Mouse (Mus musculus): ENCODE results near the gene Mtap. TPM values are rescaled to one million over a fixed set of nuclear protein-coding genes. Genes with fewer than 3 reads are reported as not detected.

The Mtap gene
- polyA plus RNA-seq, 1 experiment from 2014 or later = 18.4 TPM

DNA sequence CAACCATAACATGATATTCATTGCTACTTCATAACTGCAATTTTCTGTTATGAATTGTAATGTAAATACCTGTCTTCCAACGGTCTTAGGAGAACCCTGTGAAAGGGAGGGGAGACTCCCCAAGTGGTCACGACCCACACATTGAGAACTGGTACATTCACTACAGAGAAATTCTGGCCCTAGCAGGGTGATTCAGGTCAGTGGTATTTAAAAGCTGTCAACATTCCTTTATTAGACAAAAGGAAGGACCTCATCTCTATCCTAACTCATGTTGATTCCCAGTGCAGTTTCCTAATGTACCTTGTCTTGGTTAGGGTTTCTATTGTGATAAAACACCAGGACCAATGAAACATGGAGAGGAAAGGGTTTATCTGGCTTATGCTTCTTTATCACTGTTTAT is 20.9 kb upstream of the Mtap start:
- H3K4me1 ChIP-seq (replicated peaks) = 0 out of 2 replicates have a peak, but pooled peaks cover 5% of the 10 kb centered on the region
- H3K27ac ChIP-seq (replicated peaks) = no peak overlapping the region
- H3K36me3 ChIP-seq (replicated peaks) = no peaks in the 10 kb centered on the region
- WGBS (ENCODE audit: insufficient replicate concordance) = 67% methylated on average over 2 of the region's 2 CpGs
- H3K9me3 ChIP-seq (replicated peaks) = no peaks in the 10 kb centered on the region
- no peak for ATAC-seq (ENCODE audit: insufficient read depth)
- H3K4me3 ChIP-seq (replicated peaks) = no peak overlapping the region
- no peaks in the 10 kb centered on the region for H3K27me3 ChIP-seq
- H3K4me2 ChIP-seq = no peak overlapping the region
- no peak overlapping the region for H3K9ac ChIP-seq

DNA sequence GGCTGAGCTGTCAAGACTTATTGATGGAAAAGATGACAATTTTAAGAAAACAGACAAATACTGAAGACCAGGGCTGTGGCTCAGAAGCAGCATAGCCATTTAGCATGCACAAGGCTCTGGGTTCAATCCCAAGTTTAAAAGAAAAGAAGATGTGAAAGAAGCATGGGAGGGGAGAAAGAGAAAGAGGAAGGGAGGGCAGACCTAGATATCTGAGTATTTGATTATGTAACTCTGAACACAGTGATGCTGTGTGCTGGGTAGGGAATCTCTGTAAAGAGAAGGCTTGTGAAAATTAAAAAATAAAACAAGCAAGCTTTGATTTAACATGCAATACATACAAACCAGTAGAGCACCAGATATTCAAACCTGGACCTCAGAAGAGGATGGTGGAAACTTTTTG is 17.0 kb upstream of the Mtap start:
- H3K9me3 ChIP-seq (replicated peaks) = no peaks in the 10 kb centered on the region
- H3K9ac ChIP-seq = no peak overlapping the region
- no peaks in the 10 kb centered on the region for H3K36me3 ChIP-seq (replicated peaks)
- H3K4me2 ChIP-seq = no peak overlapping the region
- no peak for ATAC-seq (ENCODE audit: insufficient read depth)
- H3K27ac ChIP-seq (replicated peaks) = no peak overlapping the region
- 0 out of 2 replicates have a peak, but pooled peaks cover 6% of the 10 kb centered on the region for H3K4me1 ChIP-seq (replicated peaks)
- H3K27me3 ChIP-seq = no peaks in the 10 kb centered on the region
- H3K4me3 ChIP-seq (replicated peaks) = no peak overlapping the region

DNA sequence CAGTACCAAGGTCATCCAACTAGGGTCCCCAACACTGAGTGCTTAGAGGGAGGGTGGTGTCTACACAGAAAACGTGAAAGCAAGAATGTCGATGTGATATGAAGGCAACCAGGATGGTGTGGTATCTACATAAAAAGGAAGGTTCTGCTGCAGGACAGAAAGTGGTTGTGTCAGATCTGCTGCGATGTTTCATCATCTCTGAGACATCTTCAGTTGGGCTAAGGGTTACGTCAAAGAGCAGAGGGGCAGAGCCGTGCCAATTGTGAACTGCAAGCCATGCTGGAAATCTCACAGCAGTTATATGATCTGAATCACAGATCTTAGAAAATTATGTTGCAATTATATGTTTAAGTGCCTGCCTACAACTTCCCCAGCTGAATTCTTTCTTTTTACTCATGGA is 16.6 kb upstream of the Mtap start:
- Histone ChIP-seq H3K4me2 (no peak overlapping the region), H3K4me3 (replicated peaks) (no peak overlapping the region), H3K36me3 (replicated peaks) (no peaks in the 10 kb centered on the region), H3K9me3 (replicated peaks) (no peaks in the 10 kb centered on the region), H3K27ac (replicated peaks) (no peak overlapping the region), H3K4me1 (replicated peaks) (0 out of 2 replicates have a peak, but pooled peaks cover 6% of the 10 kb centered on the region), H3K27me3 (no peaks in the 10 kb centered on the region), H3K9ac (no peak overlapping the region)
- 66% methylated on average over 5 of the region's 5 CpGs for WGBS (ENCODE audit: insufficient replicate concordance)
- ATAC-seq (ENCODE audit: insufficient read depth) = no peak

DNA sequence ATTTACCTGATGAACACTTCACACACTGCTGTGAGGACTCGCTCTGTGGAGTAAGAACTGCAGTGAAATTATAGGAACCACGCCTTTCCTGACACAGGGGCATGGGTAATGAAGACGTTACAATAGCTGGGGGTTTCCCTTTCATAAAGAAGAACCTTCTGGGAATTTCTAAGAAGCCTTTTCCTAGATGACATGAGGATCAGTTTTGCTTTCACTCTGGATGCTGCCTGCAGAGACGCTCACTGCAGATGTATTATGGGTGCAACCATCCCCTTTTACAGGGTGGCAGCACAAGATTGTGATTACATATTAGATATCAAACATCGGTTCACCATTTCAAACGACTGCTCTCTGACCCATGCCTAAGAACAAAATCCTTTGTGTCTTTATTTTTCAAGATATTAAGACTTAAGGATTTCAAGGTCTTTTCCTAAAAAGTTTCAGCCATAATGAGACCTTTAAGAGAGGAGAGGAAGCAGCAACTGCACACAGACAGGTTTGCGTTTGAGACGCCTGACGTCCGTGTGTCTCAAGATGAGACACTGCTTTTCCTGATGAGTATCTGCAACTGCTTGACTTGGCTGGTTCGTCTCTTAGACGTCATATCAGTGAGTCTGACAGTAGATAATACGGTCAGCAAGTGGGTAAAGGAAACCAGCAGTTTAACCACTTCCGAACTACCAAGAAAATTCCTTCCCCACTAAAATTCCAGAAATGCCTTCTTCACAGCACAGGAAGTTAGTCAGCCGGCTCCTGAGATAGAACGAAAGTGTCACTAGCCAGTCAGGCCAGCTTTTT is 13.3 kb upstream of the Mtap start:
- no peak for ATAC-seq (ENCODE audit: insufficient read depth)
- H3K36me3 ChIP-seq (replicated peaks) = no peaks in the 10 kb centered on the region
- no peak overlapping the region for H3K27ac ChIP-seq (replicated peaks)
- no peaks in the 10 kb centered on the region for H3K9me3 ChIP-seq (replicated peaks)
- no peaks in the 10 kb centered on the region for H3K27me3 ChIP-seq
- peak overlapping the region; percentile 45 for H3K4me2 ChIP-seq
- 12% methylated on average over 16 of the region's 16 CpGs for WGBS (ENCODE audit: insufficient replicate concordance)
- H3K9ac ChIP-seq = no peak overlapping the region
- H3K4me3 ChIP-seq (replicated peaks) = no peak overlapping the region
- 0 out of 2 replicates have a peak, but pooled peaks cover 9% of the 10 kb centered on the region for H3K4me1 ChIP-seq (replicated peaks)

DNA sequence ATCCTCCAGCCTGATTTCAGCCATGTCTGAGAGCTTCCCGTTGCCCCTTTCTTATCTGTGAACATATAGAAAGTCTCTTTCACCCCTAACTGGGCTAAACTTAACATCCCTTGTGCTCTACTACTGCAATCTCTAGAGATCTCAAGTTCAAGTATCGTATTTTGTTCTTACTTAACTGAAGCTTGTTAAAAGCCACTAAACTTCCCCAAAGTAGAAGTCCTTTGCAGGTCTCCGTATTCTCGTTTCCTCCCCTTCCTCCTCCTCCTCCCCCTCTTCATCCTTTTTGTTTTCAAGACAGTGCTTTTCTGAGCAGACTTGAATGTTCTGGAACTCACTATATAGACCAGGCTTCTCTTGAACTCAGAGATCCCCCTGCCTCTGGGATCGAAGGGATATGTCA is 9.2 kb upstream of the Mtap start:
- H3K27ac ChIP-seq (replicated peaks) = no peak overlapping the region
- H3K4me3 ChIP-seq (replicated peaks) = peak overlapping the region; percentile 8; the same call in 1 of the 2 replicates
- 0 out of 2 replicates have a peak, but pooled peaks cover 9% of the 10 kb centered on the region for H3K4me1 ChIP-seq (replicated peaks)
- H3K4me2 ChIP-seq = peak overlapping the region; percentile 45
- H3K9ac ChIP-seq = no peak overlapping the region
- no peak for ATAC-seq (ENCODE audit: insufficient read depth)
- H3K36me3 ChIP-seq (replicated peaks) = no peaks in the 10 kb centered on the region
- 12% methylated on average over 5 of the region's 5 CpGs for WGBS (ENCODE audit: insufficient replicate concordance)
- no peaks in the 10 kb centered on the region for H3K27me3 ChIP-seq
- no peaks in the 10 kb centered on the region for H3K9me3 ChIP-seq (replicated peaks)

DNA sequence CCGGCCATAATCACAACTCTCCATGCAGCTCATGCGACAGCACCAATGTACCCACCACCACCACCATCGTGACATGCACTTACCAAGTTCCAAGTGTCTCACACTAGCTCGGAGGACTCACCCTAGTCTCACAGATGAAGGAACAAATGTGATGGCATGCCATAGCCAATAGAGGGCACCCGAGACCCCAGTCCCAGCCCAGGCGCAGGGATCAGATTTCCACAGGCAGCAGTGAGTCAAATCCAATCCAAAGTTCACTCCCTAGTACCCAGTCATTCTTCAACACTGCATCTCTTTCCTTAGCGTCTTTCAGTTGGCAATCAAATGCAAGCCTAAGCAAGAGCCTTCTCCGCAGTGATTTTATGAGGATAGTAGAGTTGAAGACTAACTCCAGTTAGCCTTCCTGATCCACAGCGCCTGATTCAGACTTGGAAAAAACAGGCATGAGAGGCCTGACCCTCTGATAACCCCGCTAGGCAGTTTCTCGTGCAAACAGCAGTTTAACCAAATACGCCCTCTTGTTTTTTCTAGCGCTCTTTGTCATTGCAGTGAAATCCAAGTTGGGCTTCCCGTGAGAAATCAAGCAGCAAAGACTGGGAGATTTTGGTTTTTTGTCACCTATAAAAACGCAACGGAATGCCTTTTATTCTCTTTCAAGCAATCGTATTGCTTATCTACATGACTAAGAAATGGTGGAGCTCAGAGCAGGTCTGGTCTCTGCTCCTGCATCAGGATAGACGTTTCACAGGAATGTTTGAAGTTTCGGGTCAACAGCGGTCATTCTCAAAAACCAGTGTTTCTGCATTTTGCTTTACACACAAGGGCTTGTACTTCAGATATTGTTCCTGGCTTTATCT is 8.6 kb upstream of the Mtap start:
- no peak overlapping the region for H3K4me3 ChIP-seq (replicated peaks)
- 32% methylated on average over 20 of the region's 20 CpGs for WGBS (ENCODE audit: insufficient replicate concordance)
- H3K4me1 ChIP-seq (replicated peaks) = 0 out of 2 replicates have a peak, but pooled peaks cover 6% of the 10 kb centered on the region

DNA sequence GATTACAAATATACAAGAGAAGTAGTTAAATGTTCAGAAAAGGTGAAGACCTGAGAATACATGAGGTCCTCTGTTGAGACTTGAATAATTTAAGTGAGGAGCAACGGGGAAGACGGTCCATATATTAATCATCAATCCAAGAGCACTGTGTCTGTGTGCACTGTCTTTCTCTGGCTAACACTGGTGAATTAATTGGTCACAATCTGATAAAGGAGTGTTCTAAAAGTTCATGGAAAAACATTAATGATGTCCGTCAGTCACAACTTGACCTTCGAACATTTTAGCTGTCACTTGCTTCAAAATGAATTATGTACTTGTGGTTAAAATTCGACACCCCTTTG is 8.0 kb upstream of the Mtap start:
- H3K27me3 ChIP-seq = no peaks in the 10 kb centered on the region
- H3K9me3 ChIP-seq (replicated peaks) = no peaks in the 10 kb centered on the region
- H3K4me2 ChIP-seq = peak overlapping the region; percentile 23
- no peaks in the 10 kb centered on the region for H3K36me3 ChIP-seq (replicated peaks)
- WGBS (ENCODE audit: insufficient replicate concordance) = 57% methylated on average over 5 of the region's 5 CpGs
- H3K4me3 ChIP-seq (replicated peaks) = no peak overlapping the region
- 0 out of 2 replicates have a peak, but pooled peaks cover 3% of the 10 kb centered on the region for H3K4me1 ChIP-seq (replicated peaks)
- H3K9ac ChIP-seq = no peak overlapping the region
- H3K27ac ChIP-seq (replicated peaks) = peak overlapping the region; percentile 39; the same call in 1 of the 2 replicates
- no peak for ATAC-seq (ENCODE audit: insufficient read depth)

More for the DNA sequence above, 8.6 kb upstream of the Mtap start:
- Histone ChIP-seq H3K36me3 (replicated peaks) (no peaks in the 10 kb centered on the region), H3K4me2 (peak overlapping the region; percentile 45), H3K27me3 (no peaks in the 10 kb centered on the region), H3K9ac (no peak overlapping the region), H3K9me3 (replicated peaks) (no peaks in the 10 kb centered on the region), H3K27ac (replicated peaks) (peak overlapping the region; percentile 39)
- ATAC-seq (ENCODE audit: insufficient read depth) = peak; percentile 56

DNA sequence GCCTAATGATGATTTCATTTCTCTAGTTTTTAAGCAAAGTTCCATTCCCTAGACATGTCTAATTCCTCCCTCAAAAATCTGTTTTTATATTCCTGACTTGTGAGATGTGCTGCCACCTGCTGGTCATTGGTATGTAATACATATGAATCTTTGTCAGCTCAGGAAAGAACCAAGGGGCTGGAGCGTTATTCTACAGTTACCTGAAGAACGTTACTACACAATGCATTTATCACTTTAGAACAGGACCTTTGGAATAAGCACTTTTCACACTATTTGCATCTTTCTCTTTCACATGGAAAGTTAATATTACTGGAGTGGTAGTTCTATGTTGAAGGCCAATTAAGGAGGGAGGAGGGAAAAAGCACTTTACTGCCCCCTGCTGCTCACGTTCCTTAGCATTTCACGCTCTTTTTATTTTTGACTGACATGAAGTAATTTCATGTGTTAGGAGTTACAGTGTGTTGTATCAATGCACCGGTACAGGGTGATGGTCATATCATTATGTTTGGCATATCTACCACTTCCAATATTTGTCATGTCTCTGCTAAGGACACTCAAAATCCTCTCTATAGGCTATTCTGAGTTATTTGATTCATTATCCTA is 7.5 kb upstream of the Mtap start:
- 0 out of 2 replicates have a peak, but pooled peaks cover 3% of the 10 kb centered on the region for H3K4me1 ChIP-seq (replicated peaks)
- no peaks in the 10 kb centered on the region for H3K36me3 ChIP-seq (replicated peaks)
- under 1% methylated on average over 5 of the region's 5 CpGs for WGBS (ENCODE audit: insufficient replicate concordance)
- H3K9ac ChIP-seq = no peak overlapping the region
- H3K4me3 ChIP-seq (replicated peaks) = no peak overlapping the region
- H3K9me3 ChIP-seq (replicated peaks) = no peaks in the 10 kb centered on the region
- peak overlapping the region; percentile 42 for H3K4me2 ChIP-seq
- H3K27ac ChIP-seq (replicated peaks) = no peak overlapping the region
- no peaks in the 10 kb centered on the region for H3K27me3 ChIP-seq
- peak; percentile 21; the same call in 1 of the 2 replicates for ATAC-seq (ENCODE audit: insufficient read depth)

DNA sequence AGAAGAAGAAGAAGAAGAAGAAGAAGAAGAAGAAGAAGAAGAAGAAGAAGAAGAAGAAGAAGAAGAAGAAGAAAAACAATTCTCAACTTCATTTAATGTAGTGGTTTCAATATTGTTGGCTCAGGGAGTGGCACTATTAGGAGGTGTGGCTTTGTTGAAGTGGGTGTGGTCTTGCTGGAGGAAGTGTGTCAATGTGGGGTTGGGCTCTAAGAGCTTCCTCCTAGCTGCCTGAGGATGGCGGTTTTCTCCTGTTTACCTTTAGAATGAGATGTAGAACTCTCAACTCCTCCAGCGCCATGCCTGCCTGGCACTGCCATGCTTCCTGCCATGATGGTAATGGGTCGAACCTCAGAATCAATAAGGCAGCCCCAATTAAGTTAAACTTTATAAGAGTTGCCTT is 5.1 kb upstream of the Mtap start:
- Histone ChIP-seq H3K4me1 (replicated peaks) (peaks cover 6% of the 10 kb centered on the region), H3K36me3 (replicated peaks) (no peaks in the 10 kb centered on the region), H3K27ac (replicated peaks) (no peak overlapping the region), H3K4me2 (no peak overlapping the region), H3K27me3 (no peaks in the 10 kb centered on the region), H3K9me3 (replicated peaks) (no peaks in the 10 kb centered on the region), H3K4me3 (replicated peaks) (no peak overlapping the region), H3K9ac (no peak overlapping the region)
- WGBS (ENCODE audit: insufficient replicate concordance) = 66% methylated on average over 3 of the region's 3 CpGs
- ATAC-seq (ENCODE audit: insufficient read depth) = no peak

DNA sequence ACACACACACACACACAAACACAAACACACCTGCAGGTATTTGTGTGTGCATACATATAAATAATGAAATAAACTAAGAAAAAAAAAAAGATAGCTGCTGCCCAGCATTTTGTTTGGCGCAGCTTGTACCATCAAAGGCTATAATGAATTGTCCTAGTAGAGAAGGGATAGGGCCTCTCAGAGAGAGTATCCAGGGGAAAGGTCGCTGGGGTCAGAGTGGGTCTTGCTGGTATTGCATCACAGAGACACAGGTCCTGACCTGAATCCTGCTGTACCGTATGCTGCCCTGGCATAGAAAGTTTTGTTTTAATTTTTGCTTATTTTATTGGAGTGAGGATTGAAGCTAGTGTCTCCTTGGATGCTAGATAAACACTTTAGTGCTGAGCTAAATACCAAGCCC is 566 bp upstream of the Mtap start:
- Histone ChIP-seq H3K4me3 (replicated peaks) (0 out of 2 replicates have a peak overlapping the region, but pooled peaks have one; percentile 68), H3K27ac (replicated peaks) (no peak overlapping the region; the same call in 1 of the 2 replicates), H3K4me2 (peak overlapping the region; percentile 90), H3K9me3 (replicated peaks) (no peaks in the 10 kb centered on the region), H3K27me3 (no peaks in the 10 kb centered on the region), H3K4me1 (replicated peaks) (peaks cover 33% of the 10 kb centered on the region), H3K36me3 (replicated peaks) (no peaks in the 10 kb centered on the region), H3K9ac (no peak overlapping the region)
- peak; percentile 49; the same call in 1 of the 2 replicates for ATAC-seq (ENCODE audit: insufficient read depth)
- 51% methylated on average over 3 of the region's 3 CpGs for WGBS (ENCODE audit: insufficient replicate concordance)
